Mouse (Mus musculus) ovary, adult 2 months (tissue): ENCODE data around the gene AI182371. TPM values are rescaled to one million over a fixed set of nuclear protein-coding genes. Genes with fewer than 3 reads are reported as not detected.

Experiments used
- polyA plus RNA-seq: library from polyadenylated mRNA; depleted of rRNA; stranded (reverse); fragments of >200 nt; gene quantifications from 2 replicates; pipeline ENCODE4 v1.2.3, GENCODE M21; 2012; rRNA removed

Gene AI182371
- polyA plus RNA-seq = 0.21 TPM in 1 of 2 replicates, not detected in the other

DNA sequence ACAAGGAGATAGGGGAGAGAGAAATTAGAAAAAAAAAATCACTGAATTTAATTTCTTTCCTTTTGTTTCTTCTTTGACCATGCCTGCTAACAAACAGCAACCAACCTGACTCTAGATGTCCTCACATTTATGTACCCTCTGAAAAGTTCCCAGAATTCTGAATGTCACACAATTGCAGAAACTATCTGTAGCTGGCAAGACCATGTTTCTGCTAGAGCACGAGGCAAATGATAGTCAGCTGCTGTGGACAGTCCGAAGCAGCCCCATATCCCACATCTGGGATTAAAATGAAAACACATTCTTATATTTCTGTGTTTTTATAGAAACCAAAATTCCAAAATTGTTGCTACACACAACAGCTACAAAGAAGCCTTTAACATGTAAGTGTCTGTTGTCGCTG is at the start of gene AI182371:
AI182371 (minus strand) TSS at position 101 of the 400 bp plus-strand sequence.

DNA sequence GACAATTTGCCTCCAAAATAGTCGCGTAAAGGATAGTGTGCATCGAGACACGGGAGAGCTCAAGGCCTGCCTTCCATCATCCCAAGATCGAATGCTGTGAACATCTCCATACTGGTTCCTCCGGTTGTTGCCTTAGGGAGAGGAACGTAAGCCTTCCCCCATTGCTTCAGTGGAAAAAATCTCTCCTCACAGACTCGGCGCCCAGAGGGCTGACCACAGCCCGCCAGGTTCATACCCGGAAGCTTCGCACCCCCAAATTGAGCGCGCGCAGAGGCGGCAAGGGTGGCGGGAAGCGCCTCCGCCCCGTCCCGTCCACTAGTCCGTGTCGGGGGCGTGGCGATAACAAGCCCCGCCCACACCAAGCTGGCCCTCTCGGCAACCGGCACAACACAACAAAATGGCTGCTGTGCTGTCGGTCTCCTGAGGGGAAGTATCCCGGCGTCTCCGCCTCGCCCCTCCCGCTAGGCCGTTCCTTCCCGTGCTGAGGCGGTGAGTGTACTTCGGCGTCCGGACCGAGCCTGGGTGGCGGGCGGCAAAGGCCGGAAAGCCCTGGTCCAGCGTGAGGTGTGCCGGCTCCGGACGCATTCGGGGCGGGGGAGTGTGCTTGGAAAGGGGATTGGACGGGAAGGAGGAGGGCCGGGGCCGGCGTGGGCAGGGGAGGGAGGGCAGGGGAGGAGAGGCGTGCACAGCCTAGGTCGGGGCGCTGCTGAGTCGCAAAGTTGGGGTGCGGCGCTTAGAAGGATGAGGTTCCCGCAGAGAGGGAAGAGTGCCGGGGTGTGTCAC is 8.0 kb upstream of the AI182371 start, which contains the start of gene Cntrl:
Cntrl (plus strand) TSS at position 352 of the 783 bp plus-strand sequence.

DNA sequence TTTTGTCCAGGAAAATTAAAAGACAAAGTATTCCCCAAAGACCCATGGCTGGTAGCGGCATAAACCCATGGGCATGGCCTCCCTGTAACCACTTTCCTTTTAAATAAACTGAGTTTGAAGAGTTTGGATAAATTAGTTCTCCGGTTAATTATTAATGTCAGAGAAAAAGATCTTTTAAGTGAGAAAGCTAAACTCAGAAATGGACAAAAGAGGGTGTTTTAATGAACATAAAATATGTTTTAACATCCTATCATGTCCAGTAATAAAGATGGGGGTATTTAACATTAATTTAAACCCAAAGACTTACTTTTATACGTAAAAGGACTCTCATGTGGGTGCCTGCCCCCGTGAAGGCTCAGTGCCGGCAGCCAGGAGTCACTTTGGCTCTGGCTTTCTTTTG is 40.0 kb downstream of the AI182371 start, which contains the start of gene Hc:
Hc (minus strand) TSS at position 101 of the 400 bp plus-strand sequence.

Other genes with a start within 250 kb of the AI182371 start
- 5.2 and 7.0 TPM in 2 replicates for gene Cutal, start 227.1 kb downstream of the AI182371 start, polyA plus RNA-seq
- 11.9 and 12.6 TPM in 2 replicates for gene Psmd5, start 226.6 kb downstream of the AI182371 start, polyA plus RNA-seq
- 1.9 and 3.1 TPM in 2 replicates for gene Phf19, start 187.5 kb downstream of the AI182371 start, polyA plus RNA-seq
- 8.2 and 8.7 TPM in 2 replicates for gene Traf1, start 139.8 kb downstream of the AI182371 start, polyA plus RNA-seq
- 0.40 and 0.50 TPM in 2 replicates for gene Hc, start 40.1 kb downstream of the AI182371 start, polyA plus RNA-seq
- 7.5 and 9.7 TPM in 2 replicates for gene Cntrl, start 7.9 kb upstream of the AI182371 start, polyA plus RNA-seq
- 63.4 and 1,111 TPM in 2 replicates for gene Rab14, start 99.6 kb upstream of the AI182371 start, polyA plus RNA-seq
- gene Gsn, start 154.8 kb upstream of the AI182371 start, polyA plus RNA-seq = 1,150 and 1,246 TPM in 2 replicates
- gene Stom, start 235.4 kb upstream of the AI182371 start, polyA plus RNA-seq = 21.5 and 31.0 TPM in 2 replicates